Mouse (Mus musculus) neural tube, embryonic 10.5 days (tissue): ENCODE results near the gene Zcchc4.
A peak's percentile ranks its signal among the peaks of the same experiment; 100 is the strongest.
"Not testable (repeated sequence)": the region's sequence is repeated elsewhere in the genome, so short reads cannot be mapped to it uniquely, and the experiment has no call there.

ENCODE experiments used
- DNase-seq: peaks from one replicate; pipeline ENCODE4 v3.0.0-alpha.2; 2017; ENCODE audit warnings: low spot score; ENCODE audit errors: extremely low spot score

Zcchc4 gene

DNA sequence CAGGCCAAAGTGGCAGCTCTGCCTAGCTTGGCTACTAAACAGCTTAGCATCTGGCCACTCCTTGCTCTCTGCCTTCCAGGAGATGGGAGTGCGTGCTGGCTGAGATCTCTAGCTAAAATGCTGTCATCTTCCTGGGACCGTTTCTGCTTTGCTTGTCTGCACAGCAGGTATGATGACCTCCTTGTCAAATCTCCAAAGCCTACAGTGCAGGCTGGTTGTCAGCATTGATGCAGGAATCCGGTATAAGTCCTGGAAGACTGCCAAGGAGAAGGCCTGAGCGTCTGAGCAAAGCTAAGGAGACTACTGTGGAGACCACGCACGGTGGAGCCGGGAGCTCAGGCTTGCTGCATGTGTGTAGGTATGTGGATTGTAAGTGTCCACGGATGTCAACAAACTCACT, at the start of gene Zcchc4:
TSS of gene Zcchc4 (plus strand) at position 173 of the 400 bp plus-strand sequence.
- no peak for DNase-seq

DNA sequence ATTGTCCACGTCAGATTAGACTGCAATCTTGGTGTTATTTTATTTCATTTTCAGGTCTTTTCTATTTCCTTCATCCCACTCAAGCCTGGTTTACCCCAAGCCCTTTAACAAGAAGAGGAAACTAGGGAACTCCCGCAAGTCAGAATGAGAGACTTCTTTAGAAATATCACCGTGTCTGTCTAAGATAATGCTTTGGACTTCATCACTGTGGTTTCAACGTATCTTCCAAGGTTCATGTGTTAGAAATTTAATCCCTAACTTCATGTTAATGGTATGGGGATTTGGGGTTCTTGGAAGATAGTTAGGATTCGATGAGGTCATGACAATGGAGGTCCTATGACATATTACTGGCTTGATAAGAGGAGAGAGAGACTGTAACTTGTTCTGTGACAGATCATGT, 47.5 kb upstream of the Zcchc4 start:
- no peak for DNase-seq

GRCm38 (mm10) chr5:52732811-52733210, 42.4 kb upstream of the Zcchc4 start:
- no peak for DNase-seq

DNA sequence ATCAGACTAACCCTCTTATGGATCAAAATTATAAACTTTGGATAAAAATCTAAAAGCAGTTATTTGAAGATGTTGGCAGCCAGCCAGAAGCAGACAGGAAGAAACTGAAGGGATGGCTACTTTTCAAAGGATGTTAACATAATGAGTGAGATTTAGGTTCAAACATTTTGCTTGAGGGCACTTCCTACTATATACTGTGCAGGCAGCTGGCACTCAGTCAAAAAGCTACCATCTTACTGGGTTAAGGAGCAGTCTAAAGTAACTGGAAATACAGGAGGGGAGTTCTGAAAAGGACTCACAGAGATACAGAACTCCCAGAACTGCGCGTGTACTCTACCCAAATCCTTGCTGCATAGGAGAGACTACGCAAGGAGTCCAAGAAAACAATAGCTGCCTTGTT, 39.2 kb upstream of the Zcchc4 start:
- DNase-seq, result no peak

GRCm38 (mm10) chr5:52741391-52742111, 33.7 kb upstream of the Zcchc4 start, which contains the start of gene Pi4k2b:
TSS of gene Pi4k2b (plus strand) at chr5:52741574.
- DNase-seq, result peak; percentile 89

DNA sequence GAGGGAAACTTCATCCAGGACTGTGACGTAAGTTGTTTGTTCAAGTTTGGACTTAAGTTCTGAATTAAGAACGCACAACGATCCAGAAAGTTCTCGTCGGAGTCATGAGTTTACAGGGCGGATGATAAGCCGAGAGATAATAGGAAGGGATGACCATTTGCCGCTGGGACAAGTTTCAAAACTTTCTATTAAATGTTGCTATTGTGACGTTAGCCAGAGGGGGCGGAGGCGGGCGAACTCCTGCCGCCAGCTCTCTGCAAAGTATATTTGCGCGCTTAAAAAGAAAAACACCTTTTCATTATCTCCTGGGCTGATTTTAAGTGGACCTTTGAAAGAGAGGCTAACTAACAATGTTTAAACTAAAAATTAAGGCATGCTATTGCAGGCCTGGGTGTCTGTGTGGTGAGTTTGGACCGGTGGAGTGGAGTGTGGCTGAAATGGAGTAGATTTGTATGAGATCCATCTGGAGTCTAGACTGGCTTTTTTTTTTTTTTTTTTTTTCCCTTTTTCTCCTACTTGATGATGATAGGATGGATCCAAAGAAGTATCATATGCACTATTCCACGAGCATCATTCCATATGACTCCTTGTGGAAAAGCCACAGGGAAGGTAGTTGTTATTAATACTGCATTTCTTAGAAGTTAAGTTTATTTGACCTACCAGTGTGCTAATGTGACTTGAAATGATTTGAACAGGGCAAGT, 32.9 kb upstream of the Zcchc4 start:
- peak; percentile 65 for DNase-seq

DNA sequence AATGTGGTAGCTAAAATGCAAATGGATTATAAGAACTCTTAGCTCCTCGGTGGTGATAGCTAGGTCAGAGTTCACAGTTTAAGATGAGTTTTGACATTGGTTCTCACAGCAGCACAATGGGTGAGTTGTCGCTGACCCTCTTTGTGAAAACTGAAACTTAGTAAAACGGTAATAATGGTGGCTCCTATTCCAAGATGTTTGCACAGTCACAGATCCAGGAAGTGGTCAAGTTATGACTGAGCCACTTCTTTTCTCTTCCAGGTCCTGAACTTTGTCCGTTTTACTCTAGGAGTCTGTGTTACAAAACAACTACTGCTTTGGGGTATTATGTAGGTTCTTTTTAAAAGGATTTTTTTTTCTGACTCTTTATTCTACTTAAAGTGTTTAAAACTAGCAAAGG, 32.0 kb upstream of the Zcchc4 start:
- DNase-seq, result no peak

GRCm38 (mm10) chr5:52746920-52747319, 28.3 kb upstream of the Zcchc4 start:
- no peak for DNase-seq

GRCm38 (mm10) chr5:52748732-52749131, 26.5 kb upstream of the Zcchc4 start:
- DNase-seq, result no peak

DNA sequence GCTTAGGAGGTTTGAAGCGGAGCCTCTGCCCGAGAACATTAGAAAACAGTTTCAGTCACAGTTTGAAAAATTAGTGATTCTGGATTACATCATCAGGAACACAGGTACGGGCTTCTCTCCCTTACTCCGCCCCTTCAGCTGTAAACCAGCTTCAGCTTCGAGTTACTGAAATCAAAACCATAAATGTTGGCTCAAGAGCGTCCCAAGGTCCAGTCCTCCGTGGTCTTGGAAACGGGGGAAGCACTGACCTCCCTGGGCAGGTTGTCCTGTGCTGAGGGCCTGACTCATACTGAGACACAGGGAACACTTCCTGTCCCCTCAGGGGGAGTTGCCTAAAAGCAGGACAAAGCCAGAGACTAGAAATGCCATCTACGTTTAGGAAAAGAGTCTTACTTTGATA, 22.1 kb upstream of the Zcchc4 start:
- no peak for DNase-seq

- no peak for DNase-seq
These were observed 21.0 kb upstream of the Zcchc4 start for GRCm38 (mm10) chr5:52754196-52754595.

DNA sequence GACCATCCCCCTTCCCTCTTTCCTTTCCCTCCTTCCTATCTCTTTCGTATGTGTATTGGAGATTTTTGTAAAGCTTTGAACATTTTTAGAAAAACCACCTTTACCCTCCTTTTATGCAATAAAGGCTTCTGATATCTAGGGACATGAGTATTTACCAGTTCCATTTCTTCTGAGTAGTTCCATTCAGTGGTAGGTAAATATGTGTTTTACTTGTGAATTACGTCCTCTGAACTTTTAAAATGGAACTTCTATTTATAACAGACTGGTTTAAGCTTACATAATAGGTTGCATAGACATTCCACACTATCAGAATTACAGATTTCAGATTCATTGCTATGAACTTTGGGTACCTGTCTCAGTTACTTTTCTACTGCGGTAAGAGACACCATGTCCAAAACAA, 19.9 kb upstream of the Zcchc4 start:
- no peak for DNase-seq

DNA sequence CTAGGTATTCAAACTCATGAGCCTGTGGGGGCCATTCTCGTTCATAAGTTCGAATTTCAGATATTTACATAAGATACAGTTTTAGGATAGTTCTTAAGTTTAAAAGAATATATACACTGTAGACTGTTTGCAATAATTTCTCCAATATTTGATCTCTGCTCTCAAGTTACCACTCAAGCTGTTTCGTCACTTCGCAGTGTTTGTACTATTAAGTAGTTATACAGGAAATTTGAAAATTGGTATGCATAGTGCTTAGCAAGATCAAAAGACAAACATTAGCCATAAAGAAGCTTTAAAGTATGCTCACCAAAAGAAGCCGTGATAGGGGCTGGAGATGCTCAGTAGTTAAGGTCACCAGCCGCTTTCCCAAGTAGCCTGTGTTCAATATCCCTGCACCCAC, 19.2 kb upstream of the Zcchc4 start:
- DNase-seq, result no peak

- no peak for DNase-seq
These were observed 12.6 kb upstream of the Zcchc4 start for GRCm38 (mm10) chr5:52762586-52762985.

GRCm38 (mm10) chr5:52774267-52774666, 942 bp upstream of the Zcchc4 start:
- no peak for DNase-seq

GRCm38 (mm10) chr5:52776466-52777354, 1.5 kb downstream of the Zcchc4 start:
- not testable (repeated sequence) for DNase-seq

GRCm38 (mm10) chr5:52782523-52783250, 7.5 kb downstream of the Zcchc4 start:
- DNase-seq, result peak; percentile 91

GRCm38 (mm10) chr5:52783251-52783620, 8.0 kb downstream of the Zcchc4 start:
- DNase-seq, result no peak

GRCm38 (mm10) chr5:52783957-52784356, 8.7 kb downstream of the Zcchc4 start:
- DNase-seq, result no peak

- DNase-seq, result no peak
These were observed 11.5 kb downstream of the Zcchc4 start for GRCm38 (mm10) chr5:52786556-52787322.
